Mouse (Mus musculus): ENCODE data around the gene 4930562C15Rik.

Gene 4930562C15Rik

GRCm38 (mm10) chr16:4894201-4894908 is 59.1 kb downstream of the 4930562C15Rik start:
- no peak for DNase-seq

GRCm38 (mm10) chr16:4896249-4897027 is 61.2 kb downstream of the 4930562C15Rik start:
- peak in 1 of 2 experiments; percentile 30 for DNase-seq

- no peak for DNase-seq
These were observed 62.0 kb downstream of the 4930562C15Rik start for GRCm38 (mm10) chr16:4897146-4897730.

GRCm38 (mm10) chr16:4898881-4899280 is 63.7 kb downstream of the 4930562C15Rik start:
- DNase-seq, result no peak

- DNase-seq, result no peak
These were observed 64.5 kb downstream of the 4930562C15Rik start for GRCm38 (mm10) chr16:4899711-4900110.

GRCm38 (mm10) chr16:4901167-4901566 is 66.0 kb downstream of the 4930562C15Rik start:
- DNase-seq, result peak in 1 of 2 experiments; percentile 51

GRCm38 (mm10) chr16:4902390-4902789 is 67.2 kb downstream of the 4930562C15Rik start:
- DNase-seq, result no peak

GRCm38 (mm10) chr16:4903491-4904102 is 68.4 kb downstream of the 4930562C15Rik start:
- DNase-seq, result no peak

- no peak for DNase-seq
These were observed 69.7 kb downstream of the 4930562C15Rik start for GRCm38 (mm10) chr16:4904878-4905277.

GRCm38 (mm10) chr16:4905591-4905990 is 70.4 kb downstream of the 4930562C15Rik start:
- DNase-seq, result no peak

- DNase-seq, result no peak
These were observed 71.3 kb downstream of the 4930562C15Rik start for GRCm38 (mm10) chr16:4906559-4906958.

- DNase-seq, result no peak
These were observed 72.2 kb downstream of the 4930562C15Rik start for GRCm38 (mm10) chr16:4907386-4907785.

- no peak for DNase-seq
These were observed 72.8 kb downstream of the 4930562C15Rik start for GRCm38 (mm10) chr16:4907972-4908371.

GRCm38 (mm10) chr16:4909745-4910144 is 74.5 kb downstream of the 4930562C15Rik start:
- peak; percentile 31 to 35 for DNase-seq

GRCm38 (mm10) chr16:4910758-4911157 is 75.5 kb downstream of the 4930562C15Rik start:
- no peak for DNase-seq

GRCm38 (mm10) chr16:4912074-4912648 is 76.9 kb downstream of the 4930562C15Rik start:
- DNase-seq, result peak in 1 of 2 experiments; percentile 36

- peak in 1 of 2 experiments; percentile 36 for DNase-seq
These were observed 77.9 kb downstream of the 4930562C15Rik start for GRCm38 (mm10) chr16:4912907-4913782.

- DNase-seq, result peak; percentile 91 to 92
These were observed 78.8 kb downstream of the 4930562C15Rik start for GRCm38 (mm10) chr16:4913783-4914735.

GRCm38 (mm10) chr16:4915931-4916330 is 80.7 kb downstream of the 4930562C15Rik start:
- DNase-seq, result no peak

GRCm38 (mm10) chr16:4916608-4917007 is 81.4 kb downstream of the 4930562C15Rik start:
- no peak for DNase-seq
